Mouse (Mus musculus): ENCODE results near the gene Gal3st2c.
"Not testable (repeated sequence)": the region's sequence is repeated elsewhere in the genome, so short reads cannot be mapped to it uniquely, and the experiment has no call there.

GRCm38 (mm10) chr1:94005954-94006506 is 15.7 kb downstream of the Gal3st2c start:
- not testable (repeated sequence) for TF ChIP-seq POLR2A (IDR thresholded peaks at IDR 0.05; ENCODE audit: borderline replicate concordance, insufficient read depth, low read length); CTCF (IDR thresholded peaks at IDR 0.05; ENCODE audit: borderline replicate concordance, insufficient read depth, low read depth, low read length)
